Mouse (Mus musculus) inflammation-experienced regulatory T-cells, adult 6 months (primary cell): ENCODE data around the gene Vmn1r166. TPM values are rescaled to one million over a fixed set of nuclear protein-coding genes. Genes with fewer than 3 reads are reported as not detected.
"Not testable (repeated sequence)": the region's sequence is repeated elsewhere in the genome, so short reads cannot be mapped to it uniquely, and the experiment has no call there.

Source experiments
- ATAC-seq: one replicate; pipeline ENCODE4 v1.8.0; 2017
- polyA plus RNA-seq, 3 experiments: library from polyadenylated mRNA; unstranded; fragments of 100-300 nt; shearing (Covaris generic); gene quantifications; one replicate each; pipeline ENCODE4 v1.2.1; 2017

Vmn1r166 gene
- polyA plus RNA-seq: not detected

DNA sequence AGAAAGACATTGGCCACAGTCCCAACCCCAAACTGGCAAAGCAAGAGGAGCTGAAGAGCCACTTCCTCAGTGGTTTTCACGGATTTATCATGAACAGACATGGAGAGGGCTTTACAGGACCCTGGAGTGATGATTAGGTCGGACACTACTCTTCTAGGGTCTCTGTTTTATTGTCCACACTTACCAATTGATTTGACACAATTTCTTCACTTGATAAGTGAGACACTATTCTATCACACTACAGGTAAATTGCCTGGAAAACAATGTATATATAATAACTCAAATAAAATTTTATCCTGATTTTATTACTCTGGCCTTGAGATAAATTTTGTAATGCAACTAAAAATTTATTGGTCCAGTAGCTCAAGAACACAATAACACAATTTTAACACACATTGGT lies at the start of gene Vmn1r166:
Gene Vmn1r166, minus strand, starts transcription at position 101 of the 400 bp plus-strand sequence.
- not testable (repeated sequence) for ATAC-seq

DNA sequence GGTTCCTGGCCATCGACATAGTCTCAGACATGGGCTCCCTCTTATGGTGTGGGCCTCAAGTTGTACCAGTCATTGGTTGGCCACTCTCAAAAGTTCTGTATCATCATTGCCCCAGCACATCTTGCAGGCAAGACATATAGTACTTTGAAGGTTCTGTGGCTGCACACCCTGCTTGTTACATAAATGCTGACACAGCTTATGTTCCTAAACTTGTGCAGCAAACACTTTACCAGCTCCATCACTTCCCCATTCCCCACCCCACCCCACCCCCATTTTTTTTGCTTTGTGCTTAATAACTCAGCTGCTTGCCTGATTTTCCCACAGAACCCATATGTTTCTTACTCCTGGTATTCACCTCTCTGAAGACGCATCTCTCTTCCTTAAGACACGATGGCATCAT lies 49.4 kb upstream of the Vmn1r166 start, which contains the start of gene Nlrp4e:
Gene Nlrp4e, plus strand, starts transcription at position 301 of the 400 bp plus-strand sequence.
- not testable (repeated sequence) for ATAC-seq

DNA sequence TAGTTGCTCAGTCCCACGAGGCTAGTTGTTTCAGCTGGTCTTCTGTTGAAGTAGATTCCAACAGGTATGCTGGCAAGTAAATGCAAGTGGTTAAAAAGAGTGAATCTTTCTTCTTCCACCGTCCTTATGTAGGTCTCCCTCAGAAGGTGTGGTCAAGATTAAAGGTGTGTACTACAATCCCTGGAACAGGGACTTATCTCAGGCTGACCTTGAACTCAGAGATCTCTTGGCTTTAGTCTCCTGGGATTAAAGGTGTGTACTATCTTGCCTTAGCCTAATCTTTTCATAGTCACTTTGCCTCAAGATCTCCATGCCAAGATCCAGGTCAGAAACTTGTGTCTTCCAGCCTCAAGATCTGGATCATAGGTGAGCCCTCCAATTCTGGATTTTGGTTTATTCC lies 27.3 kb upstream of the Vmn1r166 start, which contains the start of gene Gm6902:
Gene Gm6902, minus strand, starts transcription at position 101 of the 400 bp plus-strand sequence.
- ATAC-seq: not testable (repeated sequence)

DNA sequence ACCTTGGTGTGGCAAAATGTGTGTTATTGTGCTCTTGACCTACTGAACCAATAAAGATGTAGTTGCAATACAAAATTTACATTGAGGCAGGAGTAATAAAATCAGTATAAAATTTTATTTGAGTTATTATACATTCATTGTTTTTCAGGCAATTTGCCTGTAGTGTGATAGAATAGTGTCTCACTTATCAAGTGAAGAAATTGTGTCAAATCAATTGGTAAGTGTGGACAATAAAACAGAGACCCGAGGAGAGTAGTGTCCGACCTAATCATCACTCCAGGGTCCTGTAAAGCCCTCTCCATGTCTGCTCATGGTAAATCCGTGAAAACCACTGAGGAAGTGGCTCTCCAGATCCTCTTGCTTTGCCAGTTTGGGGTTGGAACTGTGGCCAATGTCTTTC lies 34.5 kb downstream of the Vmn1r166 start, which contains the start of gene Vmn1r165:
Gene Vmn1r165, plus strand, starts transcription at position 301 of the 400 bp plus-strand sequence.
- not testable (repeated sequence) for ATAC-seq

Other genes starting within 250 kb of the Vmn1r166 start
- gene Gm4216, start 231.8 kb downstream of the Vmn1r166 start, polyA plus RNA-seq: not detected
- gene Vmn1r163, start 196.1 kb downstream of the Vmn1r166 start, polyA plus RNA-seq: not detected
- gene Gm8720, start 184.2 kb downstream of the Vmn1r166 start, polyA plus RNA-seq: not detected
- not detected for gene Gm10662, start 107.2 kb downstream of the Vmn1r166 start, polyA plus RNA-seq
- not detected for gene Vmn1r165, start 34.4 kb downstream of the Vmn1r166 start, polyA plus RNA-seq
- gene Gm6902, start 27.2 kb upstream of the Vmn1r166 start, polyA plus RNA-seq: not detected
- not detected for gene Nlrp4e, start 49.5 kb upstream of the Vmn1r166 start, polyA plus RNA-seq
- not detected for gene Nlrp5, start 134.2 kb upstream of the Vmn1r166 start, polyA plus RNA-seq